Mouse (Mus musculus) testis, adult 2 months (tissue): ENCODE results near the gene Klhl18.
"Not testable (repeated sequence)": the region's sequence is repeated elsewhere in the genome, so short reads cannot be mapped to it uniquely, and the experiment has no call there.

Experiments
- CTCF ChIP-seq: fragments of 200-500 bp; IDR thresholded peaks from 2 replicates; pipeline ENCODE4 v1.5.1; 2012; ENCODE audit warnings: low read depth, mild to moderate bottlenecking, inconsistent platforms, low read length, moderate library complexity; ENCODE audit not compliant: control insufficient read depth, insufficient read depth, insufficient replicate concordance
- POLR2A ChIP-seq: fragments of 200-500 bp; IDR thresholded peaks from 2 replicates; pipeline ENCODE4 v1.6.1; 2012; ENCODE audit warnings: low read depth, mild to moderate bottlenecking, inconsistent platforms, low read length, moderate library complexity; ENCODE audit not compliant: control insufficient read depth

GRCm38 (mm10) chr9:110377655-110378054, 98.8 kb downstream of the Klhl18 start:
- TF ChIP-seq CTCF, POLR2A: not testable (repeated sequence)
